Mouse (Mus musculus): ENCODE data around the gene Riox1.

- TF ChIP-seq GATA1 (IDR thresholded peaks at IDR 0.05; ENCODE audit: low read length) (no peak), TAL1 (IDR thresholded peaks at IDR 0.05; ENCODE audit: low read length) (no peak)
These were observed 26.1 kb upstream of the Riox1 start for GRCm38 (mm10) chr12:83924332-83924731.

All from erythroblast, embryonic 14.5 days (primary cell).